In genomic region chr17:68845931-68846330, GRCm38 (mm10) we compare ENCODE assay signal across 19 mouse cellular contexts. TPM values are rescaled to one million over a fixed set of nuclear protein-coding genes. Genes with fewer than 3 reads are reported as not detected.
DNase-seq lines count a peak whose midpoint lies in the region; ATAC-seq and TF ChIP-seq lines count a peak whose summit lies in the region.
"Had no signal": no experiment of that assay in that cellular context is flagged by ENCODE, and none has a peak within 500 bp of the region (broad histone marks: within the 10 kb centered on the region; RNA-seq: fewer than 3 reads in every experiment).

No protein-coding gene starts in this region.

- DNase-seq in hindbrain, postnatal 0 days (ENCODE audit: low spot score) = peak; percentile 34
- DNase-seq in adipocyte (ENCODE audit: low spot score) = peak; percentile 40
- peak; percentile 61 for DNase-seq in adrenal gland, postnatal 14 days
- peak; percentile 76 to 82 for DNase-seq in cerebellum, postnatal 14 days
- DNase-seq in embryonic facial prominence, embryonic 10.5 days (ENCODE audit: low spot score) = no peak
- no peak for DNase-seq in lung, postnatal 0 days (ENCODE audit: low spot score)
- DNase-seq: gastrocnemius, postnatal 25 days; kidney, postnatal 10 days; thymus, adult 2 months had no signal

- no peaks in the 10 kb centered on the region for H3K36me3 ChIP-seq in hindbrain, postnatal 0 days (ENCODE audit: insufficient read depth, low read length)
- no peaks in the 10 kb centered on the region for H3K36me3 ChIP-seq in hindbrain, embryonic 16.5 days (ENCODE audit: control insufficient read depth, insufficient read depth, low read length)
- no peaks in the 10 kb centered on the region for H3K36me3 ChIP-seq in intestine, embryonic 16.5 days (ENCODE audit: control insufficient read depth, insufficient read depth, low read length)
- no peaks in the 10 kb centered on the region for H3K36me3 ChIP-seq in embryonic facial prominence, embryonic 10.5 days (replicated peaks)
- H3K36me3 ChIP-seq in lung, postnatal 0 days (ENCODE audit: insufficient read depth, low read length) = no peaks in the 10 kb centered on the region
- H3K36me3 ChIP-seq: embryonic facial prominence, embryonic 13.5 days; forebrain, embryonic 12.5 days; G1E; hindbrain, embryonic 10.5 days; limb, embryonic 15.5 days; neural tube, embryonic 13.5 days had no signal

- no peaks in the 10 kb centered on the region for H3K9me3 ChIP-seq in hindbrain, postnatal 0 days (ENCODE audit: low read length)
- no peaks in the 10 kb centered on the region for H3K9me3 ChIP-seq in hindbrain, embryonic 16.5 days (ENCODE audit: control insufficient read depth, low read length)
- H3K9me3 ChIP-seq in intestine, embryonic 16.5 days (ENCODE audit: control insufficient read depth, low read length) = no peaks in the 10 kb centered on the region
- no peaks in the 10 kb centered on the region for H3K9me3 ChIP-seq in embryonic facial prominence, embryonic 10.5 days
- no peaks in the 10 kb centered on the region for H3K9me3 ChIP-seq in lung, postnatal 0 days (ENCODE audit: low read length)
- H3K9me3 ChIP-seq: embryonic facial prominence, embryonic 13.5 days; forebrain, embryonic 12.5 days; hindbrain, embryonic 10.5 days; limb, embryonic 15.5 days; neural tube, embryonic 13.5 days had no signal

- H3K4me3 ChIP-seq in hindbrain, postnatal 0 days (ENCODE audit: low read length) = no peak overlapping the region
- no peak overlapping the region for H3K4me3 ChIP-seq in hindbrain, embryonic 16.5 days (ENCODE audit: low read length)
- H3K4me3 ChIP-seq in intestine, embryonic 16.5 days (ENCODE audit: low read length) = no peak overlapping the region
- H3K4me3 ChIP-seq in embryonic facial prominence, embryonic 10.5 days = no peak overlapping the region
- H3K4me3 ChIP-seq in lung, postnatal 0 days (ENCODE audit: low read depth, low read length) = no peak overlapping the region
- H3K4me3 ChIP-seq: embryonic facial prominence, embryonic 13.5 days; forebrain, embryonic 12.5 days; hindbrain, embryonic 10.5 days; limb, embryonic 15.5 days; megakaryocyte, embryonic 14.5 days; neural tube, embryonic 13.5 days had no signal

- H3K27ac ChIP-seq in hindbrain, postnatal 0 days = no peak overlapping the region
- no peak overlapping the region for H3K27ac ChIP-seq in hindbrain, embryonic 16.5 days (ENCODE audit: low read depth, low read length)
- no peak overlapping the region for H3K27ac ChIP-seq in intestine, embryonic 16.5 days (ENCODE audit: low read length)
- H3K27ac ChIP-seq in embryonic facial prominence, embryonic 10.5 days (replicated peaks) = no peak overlapping the region
- no peak overlapping the region for H3K27ac ChIP-seq in lung, postnatal 0 days (ENCODE audit: low read length)
- H3K27ac ChIP-seq: embryonic facial prominence, embryonic 13.5 days; forebrain, embryonic 12.5 days; hindbrain, embryonic 10.5 days; limb, embryonic 15.5 days; neural tube, embryonic 13.5 days had no signal

- TF ChIP-seq EP300 in lung, postnatal 0 days (IDR thresholded peaks at IDR 0.05) = no peak

- 65% methylated on average over 5 of the region's 5 CpGs for WGBS in hindbrain, postnatal 0 days
- 87% methylated on average over 5 of the region's 5 CpGs for WGBS in hindbrain, embryonic 16.5 days
- 91% methylated on average over 5 of the region's 5 CpGs for WGBS in intestine, embryonic 16.5 days
- WGBS in embryonic facial prominence, embryonic 10.5 days = 94% methylated on average over 5 of the region's 5 CpGs
- 70% methylated on average over 5 of the region's 5 CpGs for WGBS in lung, postnatal 0 days

- H3K9ac ChIP-seq in hindbrain, postnatal 0 days (replicated peaks; ENCODE audit: low read length) = no peak overlapping the region
- no peak overlapping the region for H3K9ac ChIP-seq in hindbrain, embryonic 16.5 days (ENCODE audit: low read depth, low read length)
- H3K9ac ChIP-seq in intestine, embryonic 16.5 days (ENCODE audit: low read depth, low read length) = no peak overlapping the region
- H3K9ac ChIP-seq in lung, postnatal 0 days (replicated peaks; ENCODE audit: low read depth) = no peak overlapping the region
- H3K9ac ChIP-seq: embryonic facial prominence, embryonic 13.5 days; forebrain, embryonic 12.5 days; limb, embryonic 15.5 days; neural tube, embryonic 13.5 days had no signal

- no peak overlapping the region for H3K4me2 ChIP-seq in hindbrain, postnatal 0 days (ENCODE audit: low read depth, low read length)
- H3K4me2 ChIP-seq in hindbrain, embryonic 16.5 days (ENCODE audit: low read length) = no peak overlapping the region
- H3K4me2 ChIP-seq in intestine, embryonic 16.5 days (ENCODE audit: low read depth, low read length) = no peak overlapping the region
- H3K4me2 ChIP-seq in lung, postnatal 0 days (replicated peaks; ENCODE audit: low read depth, low read length) = no peak overlapping the region
- H3K4me2 ChIP-seq: embryonic facial prominence, embryonic 13.5 days; forebrain, embryonic 12.5 days; limb, embryonic 15.5 days; neural tube, embryonic 13.5 days had no signal

- no peak for ATAC-seq in hindbrain, postnatal 0 days
- no peak for ATAC-seq in hindbrain, embryonic 16.5 days
- ATAC-seq in intestine, embryonic 16.5 days = no peak
- no peak for ATAC-seq in lung, postnatal 0 days
- ATAC-seq: intestine, postnatal 0 days had no signal

- peaks cover 1% of the 10 kb centered on the region; the same call in 1 of the 2 replicates for H3K4me1 ChIP-seq in hindbrain, postnatal 0 days (ENCODE audit: insufficient read depth, low read length)
- H3K4me1 ChIP-seq in hindbrain, embryonic 16.5 days (ENCODE audit: control insufficient read depth, insufficient read depth, low read depth, low read length) = peaks cover 11% of the 10 kb centered on the region
- H3K4me1 ChIP-seq in intestine, embryonic 16.5 days (ENCODE audit: control insufficient read depth, insufficient read depth, low read length) = peaks cover 10% of the 10 kb centered on the region
- peaks cover 11% of the 10 kb centered on the region for H3K4me1 ChIP-seq in embryonic facial prominence, embryonic 10.5 days
- peaks cover 9% of the 10 kb centered on the region; the same call in 1 of the 2 replicates for H3K4me1 ChIP-seq in lung, postnatal 0 days (ENCODE audit: insufficient read depth, low read depth, low read length)

- no peak for TF ChIP-seq CTCF in hindbrain, postnatal 0 days (IDR thresholded peaks at IDR 0.05; ENCODE audit: low read depth)
- no peak for TF ChIP-seq CTCF in lung, postnatal 0 days (IDR thresholded peaks at IDR 0.05)

- no peaks in the 10 kb centered on the region for H3K27me3 ChIP-seq in hindbrain, postnatal 0 days (ENCODE audit: insufficient read depth, low read length)
- no peaks in the 10 kb centered on the region for H3K27me3 ChIP-seq in hindbrain, embryonic 16.5 days (replicated peaks; ENCODE audit: control insufficient read depth, insufficient read depth, low read length)
- peaks cover 2% of the 10 kb centered on the region; the same call in 1 of the 2 replicates for H3K27me3 ChIP-seq in intestine, embryonic 16.5 days (replicated peaks; ENCODE audit: control insufficient read depth, insufficient read depth, low read length)
- H3K27me3 ChIP-seq in embryonic facial prominence, embryonic 10.5 days (replicated peaks; ENCODE audit: low read depth, poor library complexity, severe bottlenecking) = peaks cover 36% of the 10 kb centered on the region
- H3K27me3 ChIP-seq in lung, postnatal 0 days (replicated peaks; ENCODE audit: insufficient read depth, low read length) = peaks cover 8% of the 10 kb centered on the region

RNA-seq across cellular contexts. Expression of gene Tmem200c, which starts 19.5 kb away (rescaled TPM):
- 15.4 and 19.9 TPM in 2 replicates for total RNA-seq in hindbrain, postnatal 0 days (2014; rRNA removed)
- 2.3 and 2.7 TPM in 2 replicates for polyA plus RNA-seq in hindbrain, postnatal 0 days (2015; fragmentation: Nextera tagmentation; extraction: Ambion mirVana)
- 2.3 and 2.5 TPM in 2 replicates for polyA plus RNA-seq in hindbrain, embryonic 16.5 days (2015; fragmentation: Nextera tagmentation; extraction: Ambion mirVana)
- total RNA-seq in adrenal gland, postnatal 14 days (2021) = 0.70 and 0.90 TPM in 2 replicates
- 0.10 and 0.16 TPM in 2 replicates for polyA plus RNA-seq in intestine, embryonic 16.5 days (2015; fragmentation: Nextera tagmentation; extraction: Ambion mirVana)
- 1.5 and 1.6 TPM in 2 replicates for polyA plus RNA-seq in embryonic facial prominence, embryonic 10.5 days (2016; fragmentation: Nextera tagmentation; extraction: Ambion mirVana)
- polyA plus RNA-seq in lung, postnatal 0 days (2015; fragmentation: Nextera tagmentation; extraction: Ambion mirVana) = 0.11 TPM in 1 of 2 replicates, not detected in the other
- polyA plus RNA-seq: G1E had no signal

Comparison
In these comparisons a context has a peak if more than half of its experiments do, and no peak if none do; other contexts are left out.
1. DNase-seq: peak in hindbrain, postnatal 0 days (single experiment), adipocyte (single experiment), adrenal gland, postnatal 14 days (single experiment) and cerebellum, postnatal 14 days (2 of 2); none in embryonic facial prominence, embryonic 10.5 days (single experiment) and lung, postnatal 0 days (single experiment).